Mouse (Mus musculus) myocyte (in vitro differentiated cells): ENCODE measurements around the gene Gm10570.

ENCODE experiments used
- CEBPB ChIP-seq: IDR thresholded peaks from 2 replicates; pipeline ENCODE4 v1.6.1; 2011; ENCODE audit warnings: mild to moderate bottlenecking, moderate library complexity; ENCODE audit not compliant: poor library complexity, insufficient read depth, severe bottlenecking
- E2F4 ChIP-seq: IDR thresholded peaks from one replicate; pipeline ENCODE4 v1.6.1; 2011; ENCODE audit warnings: mild to moderate bottlenecking, control low read depth, moderate library complexity; ENCODE audit not compliant: insufficient read depth
- MAX ChIP-seq: IDR thresholded peaks from one replicate; pipeline ENCODE4 v1.6.1; 2011; ENCODE audit warnings: low read depth, mild to moderate bottlenecking, control low read depth
- MYOD1 ChIP-seq, 3 experiments: IDR thresholded peaks; one replicate each; pipeline ENCODE4 v1.6.1; 2011; ENCODE audit warnings: control low read depth in 2 of 3, low read depth in 2 of 3, mild to moderate bottlenecking in 2 of 3, moderate library complexity in 1 of 3; ENCODE audit not compliant: insufficient read length in 2 of 3, control insufficient read depth in 1 of 3
- MYOG ChIP-seq, 3 experiments: IDR thresholded peaks; one replicate each; pipeline ENCODE4 v1.6.1; 2011; ENCODE audit warnings: control low read depth in 2 of 3, low read depth in 2 of 3, mild to moderate bottlenecking in 2 of 3; ENCODE audit not compliant: insufficient read length in 2 of 3, control insufficient read depth in 1 of 3, insufficient read depth in 1 of 3
- POLR2A ChIP-seq: IDR thresholded peaks from one replicate; pipeline ENCODE4 v1.6.1; 2011; ENCODE audit warnings: low read depth, mild to moderate bottlenecking, control low read depth, moderate library complexity; ENCODE audit not compliant: insufficient read length
- POLR2AphosphoS2 ChIP-seq: IDR thresholded peaks from one replicate; pipeline ENCODE4 v1.6.1; 2011; ENCODE audit warnings: low read depth, control low read depth; ENCODE audit not compliant: insufficient read length
- REST ChIP-seq: IDR thresholded peaks from one replicate; pipeline ENCODE4 v1.6.1; 2011; ENCODE audit warnings: mild to moderate bottlenecking, control low read depth, moderate library complexity; ENCODE audit not compliant: insufficient read depth, insufficient read length
- SRF ChIP-seq: IDR thresholded peaks from one replicate; pipeline ENCODE4 v1.6.1; 2011; ENCODE audit warnings: low read depth; ENCODE audit not compliant: control insufficient read depth, insufficient read length
- TCF12 ChIP-seq: IDR thresholded peaks from one replicate; pipeline ENCODE4 v1.6.1; 2011; ENCODE audit warnings: mild to moderate bottlenecking, control low read depth; ENCODE audit not compliant: poor library complexity, insufficient read depth, severe bottlenecking
- TCF3 ChIP-seq: IDR thresholded peaks from one replicate; pipeline ENCODE4 v1.6.1; 2011; ENCODE audit warnings: low read depth, control low read depth; ENCODE audit not compliant: insufficient read length
- USF1 ChIP-seq: IDR thresholded peaks from one replicate; pipeline ENCODE4 v1.6.1; 2011; ENCODE audit warnings: low read depth, mild to moderate bottlenecking, control low read depth, moderate library complexity

- TF ChIP-seq MYOD1 (IDR thresholded peaks at IDR 0.05; ENCODE audit: control insufficient read depth in 1 of 3, insufficient read length in 2 of 3, low read depth in 2 of 3) (no peak), USF1 (no peak), POLR2AphosphoS2 (no peak), POLR2A (no peak), E2F4 (no peak), MYOG (IDR thresholded peaks at IDR 0.05; ENCODE audit: control insufficient read depth in 1 of 3, insufficient read depth in 1 of 3, insufficient read length in 2 of 3, low read depth in 2 of 3) (no peak), MAX (no peak), TCF12 (no peak), TCF3 (no peak), SRF (no peak), CEBPB (no peak), REST (no peak)
Measured at GRCm38 (mm10) chr4:130260406-130260805, 48.1 kb downstream of the Gm10570 start.
